In the genomic region with DNA sequence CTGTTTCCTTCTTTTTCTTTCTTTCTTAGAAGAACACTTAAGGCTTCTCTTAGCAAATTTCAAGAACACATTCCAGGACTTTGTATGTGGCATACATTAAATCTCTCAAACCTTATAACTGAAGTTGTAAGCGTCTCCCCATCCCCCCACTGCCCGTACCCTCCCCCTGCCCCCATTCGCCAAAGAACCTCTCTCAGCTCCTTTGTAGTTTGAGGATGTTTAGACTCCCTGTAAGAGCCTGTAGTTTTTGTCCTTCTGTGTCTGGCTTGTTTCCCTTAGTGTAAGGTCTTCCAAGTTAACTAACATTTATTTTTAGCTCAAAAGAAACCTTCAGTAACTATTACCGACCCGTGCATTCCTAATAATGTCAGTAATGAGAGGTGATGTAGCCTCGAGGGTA, we compare ENCODE assay signal across 22 mouse cellular contexts.
A peak's percentile ranks its signal among the peaks of the same experiment; 100 is the strongest.
DNase-seq lines count a peak whose midpoint lies in the region; ATAC-seq and TF ChIP-seq lines count a peak whose summit lies in the region.
"Had no signal": no experiment of that assay in that cellular context is flagged by ENCODE, and none has a peak within 500 bp of the region (broad histone marks: within the 10 kb centered on the region; RNA-seq: fewer than 3 reads in every experiment).

No protein-coding gene starts in this region.

- peaks cover 19% of the 10 kb centered on the region for H3K4me1 ChIP-seq in lung, embryonic 15.5 days
- peaks cover 25% of the 10 kb centered on the region for H3K4me1 ChIP-seq in forebrain, embryonic 12.5 days
- no peaks in the 10 kb centered on the region for H3K4me1 ChIP-seq in hindbrain, postnatal 0 days (ENCODE audit: insufficient read depth, low read length)
- H3K4me1 ChIP-seq: megakaryocyte, embryonic 14.5 days; stomach, embryonic 15.5 days had no signal

- no peak for TF ChIP-seq CTCF in hindbrain, postnatal 0 days (IDR thresholded peaks at IDR 0.05; ENCODE audit: low read depth)

- H3K4me2 ChIP-seq in lung, embryonic 15.5 days, result no peak overlapping the region
- H3K4me2 ChIP-seq in forebrain, embryonic 12.5 days, result no peak overlapping the region
- H3K4me2 ChIP-seq in hindbrain, postnatal 0 days (ENCODE audit: low read depth, low read length), result no peak overlapping the region
- H3K4me2 ChIP-seq: heart, embryonic 12.5 days; neural tube, embryonic 12.5 days; stomach, embryonic 15.5 days had no signal

- 14% methylated on average over 6 of the region's 6 CpGs for WGBS in lung, embryonic 15.5 days
- WGBS in forebrain, embryonic 12.5 days, result 9% methylated on average over 6 of the region's 6 CpGs
- WGBS in hindbrain, postnatal 0 days, result 35% methylated on average over 6 of the region's 6 CpGs

- H3K4me3 ChIP-seq in lung, embryonic 15.5 days, result no peak overlapping the region
- no peak overlapping the region for H3K4me3 ChIP-seq in forebrain, embryonic 12.5 days (replicated peaks)
- H3K4me3 ChIP-seq in hindbrain, postnatal 0 days (ENCODE audit: low read length), result no peak overlapping the region
- H3K4me3 ChIP-seq: heart, embryonic 12.5 days; layer of hippocampus, adult 2 months; megakaryocyte, embryonic 14.5 days; neural tube, embryonic 12.5 days; stomach, embryonic 15.5 days had no signal

- no peak overlapping the region for H3K9ac ChIP-seq in lung, embryonic 15.5 days
- H3K9ac ChIP-seq in forebrain, embryonic 12.5 days, result no peak overlapping the region
- H3K9ac ChIP-seq in hindbrain, postnatal 0 days (replicated peaks; ENCODE audit: low read length), result no peak overlapping the region
- H3K9ac ChIP-seq: heart, embryonic 12.5 days; neural tube, embryonic 12.5 days; stomach, embryonic 15.5 days had no signal

- no peak for DNase-seq in lung, postnatal 25 days (ENCODE audit: low spot score)
- peak; percentile 48 for DNase-seq in retina, postnatal 1 day
- no peak for DNase-seq in retina, embryonic 14.5 days (ENCODE audit: low spot score)
- no peak for DNase-seq in hindbrain, postnatal 0 days (ENCODE audit: low spot score)
- DNase-seq in ovary, postnatal 14 days (ENCODE audit: low spot score), result no peak
- DNase-seq in adrenal gland, postnatal 25 days, result no peak
- DNase-seq: cerebellum, adult 9-11 months; heart, adult 11 months; heart, postnatal 14 days; kidney, adult 8-10 months; kidney, postnatal 14 days; liver; right cerebral cortex, postnatal 25 days; thymus, adult 18-20 months; thymus, postnatal 4 days had no signal

- H3K9me3 ChIP-seq in lung, embryonic 15.5 days, result no peaks in the 10 kb centered on the region
- no peaks in the 10 kb centered on the region for H3K9me3 ChIP-seq in forebrain, embryonic 12.5 days
- H3K9me3 ChIP-seq in hindbrain, postnatal 0 days (ENCODE audit: low read length), result no peaks in the 10 kb centered on the region
- H3K9me3 ChIP-seq: heart, embryonic 12.5 days; neural tube, embryonic 12.5 days; stomach, embryonic 15.5 days had no signal

- no peaks in the 10 kb centered on the region for H3K27me3 ChIP-seq in lung, embryonic 15.5 days
- H3K27me3 ChIP-seq in forebrain, embryonic 12.5 days, result 0 out of 2 replicates have a peak, but pooled peaks cover 4% of the 10 kb centered on the region
- no peaks in the 10 kb centered on the region for H3K27me3 ChIP-seq in hindbrain, postnatal 0 days (ENCODE audit: insufficient read depth, low read length)
- H3K27me3 ChIP-seq: heart, embryonic 12.5 days; neural tube, embryonic 12.5 days; stomach, embryonic 15.5 days had no signal

- H3K36me3 ChIP-seq in lung, embryonic 15.5 days, result no peaks in the 10 kb centered on the region
- H3K36me3 ChIP-seq in forebrain, embryonic 12.5 days (replicated peaks), result no peaks in the 10 kb centered on the region
- H3K36me3 ChIP-seq in hindbrain, postnatal 0 days (ENCODE audit: insufficient read depth, low read length), result no peaks in the 10 kb centered on the region
- H3K36me3 ChIP-seq: heart, embryonic 12.5 days; neural tube, embryonic 12.5 days; stomach, embryonic 15.5 days had no signal

- ATAC-seq in lung, embryonic 15.5 days (ENCODE audit: borderline replicate concordance, extremely low read depth, low FRiP score, low TSS enrichment), result peak; percentile 58; the same call in 1 of the 2 replicates
- peak; percentile 69; the same call in 1 of the 2 replicates for ATAC-seq in forebrain, embryonic 12.5 days (ENCODE audit: low FRiP score)
- ATAC-seq in hindbrain, postnatal 0 days, result no peak

- H3K27ac ChIP-seq in lung, embryonic 15.5 days, result peak overlapping the region; percentile 54
- H3K27ac ChIP-seq in forebrain, embryonic 12.5 days, result peak overlapping the region; percentile 32; the same call in 1 of the 2 replicates
- peak overlapping the region; percentile 26; the same call in 1 of the 2 replicates for H3K27ac ChIP-seq in hindbrain, postnatal 0 days
- H3K27ac ChIP-seq: layer of hippocampus, adult 2 months; neural tube, embryonic 12.5 days; stomach, embryonic 15.5 days had no signal
